Mouse (Mus musculus) MEL (cell line): ENCODE measurements at regions not wholly inside any gene's neighbourhood (a gene's known extent, or its start where the extent isn't known, plus 50 kb on each side); places are given as distances from the start of the nearest gene placed in this dataset.

Source experiments
- CTCF ChIP-seq, 3 experiments: IDR thresholded peaks in 2 of 3; conservative IDR thresholded peaks in 1 of 3; 2 replicates each; pipeline ENCODE4 v1.5.1; 2011 to 2012; ENCODE audit warnings: low read length in 3 of 3, low read depth in 2 of 3, mild to moderate bottlenecking in 2 of 3, improper control_type of control experiment in 1 of 3, inconsistent platforms in 1 of 3, mixed read lengths in 1 of 3, moderate library complexity in 1 of 3; ENCODE audit not compliant: control insufficient read depth in 1 of 3, insufficient read depth in 1 of 3, poor library complexity in 1 of 3, severe bottlenecking in 1 of 3
- SIN3A ChIP-seq: IDR thresholded peaks from 2 replicates; pipeline ENCODE4 v1.6.1; 2012; ENCODE audit warnings: low read length, improper control_type of control experiment, inconsistent platforms

DNA sequence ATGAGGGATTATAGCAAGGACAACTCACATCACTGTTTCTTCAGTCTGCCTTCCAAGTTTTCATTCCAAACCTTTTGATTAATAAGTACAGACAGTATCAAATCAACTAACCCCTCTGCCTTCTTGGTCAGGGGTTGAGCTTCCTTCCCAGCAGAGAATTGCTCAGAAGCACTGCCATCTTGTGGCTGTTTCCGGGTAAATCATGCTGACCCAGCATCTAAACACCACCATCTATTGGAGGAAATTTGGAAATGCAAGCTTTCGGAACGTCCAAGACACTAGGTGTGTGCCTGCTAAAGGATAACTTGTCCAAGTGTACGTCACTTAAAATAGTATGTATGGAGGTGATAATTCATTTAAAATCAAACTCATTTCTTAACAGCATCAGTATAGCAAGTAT lies 231.7 kb upstream of the Ank start:
- TF ChIP-seq CTCF (IDR thresholded peaks at IDR 0.05 in 2 of 3, conservative IDR thresholded peaks at IDR 0.05 in 1 of 3; ENCODE audit: control insufficient read depth in 1 of 3, insufficient read depth in 1 of 3, low read depth in 2 of 3, low read length in 3 of 3, poor library complexity in 1 of 3, severe bottlenecking in 1 of 3) = peak; percentile 45 to 100 (median 66); a peak in 5 of 6 replicates
- no peak for TF ChIP-seq SIN3A
